Mouse (Mus musculus) kidney, adult 2 months (tissue): ENCODE results near the gene Dnajc22.

Experiments
- CTCF ChIP-seq: fragments of 200-500 bp; conservative IDR thresholded peaks from 2 replicates; pipeline ENCODE4 v1.5.1; 2011; ENCODE audit warnings: low read depth, mild to moderate bottlenecking, control low read depth, low read length, moderate library complexity, mixed read lengths; ENCODE audit not compliant: insufficient read depth, insufficient read length
- POLR2A ChIP-seq: fragments of 200-500 bp; IDR thresholded peaks from one replicate; pipeline ENCODE4 v1.6.1; 2011; ENCODE audit warnings: low read depth, low read length, control low read depth

DNA sequence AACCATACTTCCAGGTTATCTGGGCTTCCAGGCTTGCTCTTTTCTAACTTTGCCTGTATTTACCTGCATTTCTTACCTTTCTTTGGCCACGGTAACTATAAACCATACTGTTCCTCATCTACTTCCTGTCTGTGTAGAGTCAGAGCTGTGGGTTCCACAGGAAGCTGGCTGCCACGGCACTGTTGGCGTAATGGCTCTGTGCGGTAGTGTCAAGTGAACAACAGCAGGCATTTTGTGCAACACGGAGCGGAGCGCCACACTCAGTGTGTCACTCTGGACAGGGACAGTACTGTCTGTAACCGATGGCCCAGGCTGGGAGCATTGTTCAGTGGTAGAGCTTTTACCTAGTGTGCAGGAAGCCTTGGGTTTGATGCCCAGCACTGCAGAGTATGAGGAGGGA is 60.5 kb downstream of the Dnajc22 start:
- TF ChIP-seq POLR2A (no peak), CTCF (no peak)
